Mouse (Mus musculus): ENCODE results near the gene Spats2. TPM values are rescaled to one million over a fixed set of nuclear protein-coding genes. Genes with fewer than 3 reads are reported as not detected.
"Not testable (repeated sequence)": the region's sequence is repeated elsewhere in the genome, so short reads cannot be mapped to it uniquely, and the experiment has no call there.

Gene Spats2
- total RNA-seq (2021): 10 to 100 TPM; 29.2 to 30.9 TPM
- long read RNA-seq, experiment 1, transcript Spats2-201 (13 exons, 3,096 nt): major isoform, 27 of 34 reads
- long read RNA-seq, experiment 1, partial matches to known transcripts: 1 of 34 reads
- long read RNA-seq, experiment 1, other reads (novel, unspliced or antisense): 5 of 34 reads
- long read RNA-seq, experiment 2, transcript Spats2-201 (13 exons, 3,096 nt): major isoform, 33 of 42 reads
- long read RNA-seq, experiment 2, partial matches to known transcripts: 4 of 42 reads
- long read RNA-seq, experiment 2, other reads (novel, unspliced or antisense): 5 of 42 reads

DNA sequence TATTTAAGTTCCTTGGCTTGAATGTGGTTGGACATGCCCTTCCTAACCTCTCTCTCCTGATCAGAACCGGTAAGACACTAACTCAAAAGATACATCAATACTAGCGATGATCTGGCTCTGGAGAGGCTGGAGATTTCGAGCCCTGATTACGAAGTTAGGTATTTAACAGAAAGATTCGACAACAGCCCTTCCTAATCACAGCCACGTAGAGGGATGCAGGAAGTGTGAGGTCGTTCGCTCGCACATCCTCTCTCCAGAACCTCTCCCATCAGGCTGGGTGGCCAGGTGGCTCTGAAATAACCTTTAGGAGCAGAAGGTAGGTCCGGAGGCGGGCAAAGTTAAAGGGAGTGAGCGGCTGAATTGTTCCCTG lies at the start of gene Spats2:
Gene Spats2, plus strand, starts transcription at position 206 of the 370 bp plus-strand sequence.
- Histone ChIP-seq H3K27ac (peak within 1 kb of the TSS; percentile 89), H3K4me3 (peak within 1 kb of the TSS; percentile 78)
- no peak for DNase-seq (ENCODE audit: low spot score in 2 of 2)
- no peak for TF ChIP-seq CTCF (conservative IDR thresholded peaks at IDR 0.05)

DNA sequence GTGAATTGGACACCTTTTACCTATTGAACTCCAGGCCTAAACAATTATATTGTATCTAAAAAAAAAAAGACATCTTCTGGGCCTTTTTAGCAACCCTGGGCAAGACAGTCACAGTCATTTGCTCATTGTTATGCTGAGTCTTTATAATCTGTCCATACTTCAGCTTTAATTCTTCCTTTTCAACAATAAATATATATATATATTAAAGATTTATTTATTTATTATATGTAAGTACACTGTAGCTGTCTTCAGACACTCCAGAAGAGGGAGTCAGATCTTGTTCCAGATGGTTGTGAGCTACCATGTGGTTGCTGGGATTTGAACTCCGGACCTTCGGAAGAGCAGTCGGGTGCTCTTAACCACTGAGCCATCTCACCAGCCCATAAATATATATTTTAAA lies 49.7 kb upstream of the Spats2 start:
- H3K4me3 ChIP-seq; DNase-seq (ENCODE audit: low spot score in 2 of 2); H3K27ac ChIP-seq: not testable (repeated sequence)

DNA sequence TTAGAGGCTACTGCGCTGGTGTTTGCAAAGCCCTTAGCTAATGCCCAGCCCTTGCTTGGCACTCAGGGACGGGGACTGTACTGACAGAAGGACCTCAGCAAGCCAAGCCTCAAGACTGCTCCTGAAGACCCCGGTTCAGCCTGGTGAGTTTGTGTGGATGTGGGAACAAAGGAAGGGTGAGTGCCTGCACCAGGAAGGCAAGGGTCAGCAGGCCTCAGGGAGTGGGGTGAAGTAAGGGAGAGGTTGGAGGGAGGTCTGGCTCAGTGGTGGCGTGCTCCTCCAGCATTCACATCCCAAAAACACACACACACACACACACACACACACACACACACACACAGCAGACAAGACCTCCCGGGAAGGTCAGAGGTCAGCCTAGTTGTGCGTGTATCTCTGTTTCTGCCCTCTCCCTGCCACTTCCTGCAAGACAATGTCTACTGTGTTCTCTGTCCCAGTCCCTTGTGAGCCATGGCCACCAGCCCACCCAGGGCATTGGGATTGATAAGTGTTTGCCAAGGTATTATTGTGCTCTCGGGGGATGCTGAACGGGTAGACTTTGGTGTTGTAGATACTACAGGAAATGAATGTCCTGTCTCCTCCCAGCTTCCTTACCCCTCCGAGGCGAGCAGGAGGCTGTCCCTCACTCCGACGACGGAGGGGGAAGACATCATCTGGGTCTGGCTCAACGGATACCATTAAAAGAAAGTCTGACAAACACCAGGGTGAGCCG lies 47.4 kb upstream of the Spats2 start:
- no peak overlapping the region for H3K4me3 ChIP-seq
- DNase-seq (ENCODE audit: low spot score in 2 of 2): no peak
- TF ChIP-seq CTCF (conservative IDR thresholded peaks at IDR 0.05): no peak
- H3K27ac ChIP-seq: no peak overlapping the region

DNA sequence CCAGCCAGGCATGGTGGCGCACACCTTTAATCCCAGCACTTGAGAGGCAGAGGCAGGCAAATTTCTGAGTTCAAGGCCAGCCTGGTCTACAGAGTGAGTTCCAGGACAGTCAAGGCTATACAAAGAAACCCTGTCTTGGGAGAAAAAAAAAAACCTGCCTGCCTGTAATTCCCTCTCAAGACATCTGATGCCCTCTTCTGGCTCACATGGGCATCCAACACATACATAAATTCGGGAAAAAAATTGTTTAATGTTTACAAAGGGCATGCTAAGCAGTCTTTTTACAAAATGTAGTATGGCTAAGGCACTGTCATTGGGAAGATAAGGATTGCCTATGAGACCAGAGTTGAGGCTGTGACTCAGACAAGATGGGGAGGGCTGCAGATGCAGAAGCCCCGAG lies 45.9 kb upstream of the Spats2 start:
- peak; percentile 52 for TF ChIP-seq CTCF (conservative IDR thresholded peaks at IDR 0.05)
- Histone ChIP-seq H3K27ac (no peak overlapping the region), H3K4me3 (no peak overlapping the region)
- DNase-seq (ENCODE audit: low spot score in 2 of 2): no peak

DNA sequence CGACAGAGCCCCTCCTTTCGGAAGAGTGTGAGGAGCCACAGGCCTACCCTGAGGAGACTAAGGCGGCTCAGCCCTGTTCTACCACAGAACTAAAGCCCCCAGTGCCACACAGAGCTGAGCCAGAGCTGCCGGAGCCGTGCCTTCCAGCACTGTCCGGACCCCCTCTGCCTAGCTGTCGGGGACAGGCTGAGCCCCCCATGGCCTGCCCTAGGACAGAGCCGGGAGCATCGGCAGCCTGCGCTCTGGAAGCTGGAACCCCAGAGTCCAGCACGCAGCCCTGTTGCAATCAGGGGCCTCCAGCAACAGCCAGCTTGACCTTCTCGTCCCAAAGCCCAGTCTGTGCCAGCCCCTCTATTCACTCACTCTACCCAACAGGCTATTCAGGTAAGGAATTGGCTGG lies 43.4 kb upstream of the Spats2 start:
- no peak for DNase-seq (ENCODE audit: low spot score in 2 of 2)
- Histone ChIP-seq H3K4me3 (no peak overlapping the region), H3K27ac (no peak overlapping the region)
- no peak for TF ChIP-seq CTCF (conservative IDR thresholded peaks at IDR 0.05)

DNA sequence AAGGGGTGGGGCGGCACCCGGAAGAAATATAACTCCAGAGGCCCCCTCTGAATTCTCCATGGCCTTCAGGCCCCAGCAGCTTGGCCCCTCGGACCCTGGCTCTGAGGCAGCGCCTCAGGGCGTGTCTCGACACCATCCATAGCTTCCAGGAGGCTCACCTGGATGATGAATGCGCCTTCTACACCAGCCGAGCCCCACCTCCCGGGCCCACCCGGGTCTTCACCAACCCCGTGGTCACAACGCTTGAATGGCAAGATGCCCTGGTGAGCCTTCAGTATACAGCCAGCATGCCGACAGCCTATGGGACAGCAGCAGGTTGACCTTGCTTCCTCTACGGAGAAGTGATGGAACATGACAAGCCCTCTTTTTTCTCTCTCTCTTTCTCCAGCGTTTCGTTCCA lies 42.9 kb upstream of the Spats2 start:
- H3K4me3 ChIP-seq: no peak overlapping the region
- no peak overlapping the region for H3K27ac ChIP-seq
- DNase-seq (ENCODE audit: low spot score in 2 of 2): no peak
- TF ChIP-seq CTCF (conservative IDR thresholded peaks at IDR 0.05): no peak

DNA sequence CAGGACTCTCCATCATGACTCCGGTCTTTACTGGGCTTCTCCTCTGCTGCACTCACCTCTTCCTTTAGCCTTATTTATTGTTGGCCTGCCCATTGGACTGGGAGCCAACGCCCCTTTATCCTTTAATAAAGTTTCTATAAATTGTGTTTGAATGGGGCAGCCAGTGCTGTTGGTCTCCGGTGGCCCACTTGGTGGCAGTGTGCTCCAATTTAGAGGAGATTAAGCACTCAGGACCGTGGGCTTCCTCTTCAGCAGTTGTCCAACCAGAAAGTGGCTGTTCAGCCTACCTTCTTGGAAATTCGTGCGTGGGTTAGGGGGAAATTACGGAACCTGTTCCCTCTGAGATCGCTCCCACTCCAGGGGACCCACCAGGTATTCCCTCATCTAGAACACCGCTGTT lies 42.5 kb upstream of the Spats2 start:
- peak; percentile 87 for TF ChIP-seq CTCF (conservative IDR thresholded peaks at IDR 0.05)
- DNase-seq (ENCODE audit: low spot score in 2 of 2): peak in 1 of 2 experiments; percentile 65
- Histone ChIP-seq H3K4me3 (no peak overlapping the region), H3K27ac (no peak overlapping the region)

DNA sequence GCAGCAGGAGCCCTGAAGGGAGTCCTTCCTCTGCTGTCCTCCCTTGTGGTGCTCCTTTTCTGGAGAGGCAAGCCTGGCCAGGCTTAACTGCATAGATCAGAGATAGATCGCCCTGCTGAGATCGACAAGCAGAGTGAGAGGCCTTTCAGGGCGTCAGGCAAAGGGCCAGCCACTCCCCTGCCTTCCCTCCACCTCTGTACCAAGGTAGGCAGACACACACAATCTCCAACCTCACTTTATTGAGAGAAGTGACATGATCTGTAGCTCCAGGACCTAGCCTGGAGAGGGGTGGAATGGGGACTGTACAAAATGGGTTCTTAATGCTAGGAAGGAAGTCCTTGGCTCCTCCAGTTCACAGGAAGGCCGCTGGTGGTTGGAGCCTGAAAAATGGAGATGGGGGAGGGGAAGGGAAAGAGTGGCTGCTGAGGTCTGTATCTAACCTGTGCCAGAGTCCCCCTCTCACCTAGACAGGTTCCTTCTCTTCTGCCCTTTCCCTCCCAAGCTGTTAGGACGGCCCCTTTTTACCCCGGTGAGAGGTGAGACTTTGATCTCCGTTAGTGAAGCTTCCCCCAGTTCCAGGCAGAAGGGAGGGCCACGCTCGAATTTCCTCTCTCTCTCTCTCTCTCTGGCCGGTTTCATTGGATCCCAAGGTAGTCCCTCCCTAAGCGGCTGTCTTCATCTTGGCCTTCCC lies 41.7 kb upstream of the Spats2 start:
- DNase-seq (ENCODE audit: low spot score in 2 of 2): no peak
- TF ChIP-seq CTCF (conservative IDR thresholded peaks at IDR 0.05): no peak
- Histone ChIP-seq H3K4me3 (no peak overlapping the region), H3K27ac (no peak overlapping the region)

DNA sequence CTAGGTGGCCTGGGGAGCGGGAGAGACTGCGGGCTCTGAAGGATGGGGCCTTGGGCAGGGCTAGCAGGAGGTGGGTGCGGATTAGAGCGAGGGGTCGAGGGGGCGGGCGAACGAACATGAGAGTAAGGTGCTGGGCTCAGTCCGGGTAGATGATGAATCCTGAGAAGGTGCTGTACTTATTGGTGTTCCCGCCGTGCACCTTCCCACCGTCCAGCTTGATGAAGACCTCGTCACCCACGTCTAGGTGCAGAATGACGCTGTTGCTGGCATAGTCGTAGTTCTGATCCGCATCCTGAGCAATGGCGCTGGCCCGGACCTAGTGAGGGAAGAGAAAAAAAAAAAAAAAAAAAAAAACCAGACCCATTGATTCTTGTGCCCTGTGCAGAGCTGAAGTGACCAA lies 41.1 kb upstream of the Spats2 start:
- no peak for TF ChIP-seq CTCF (conservative IDR thresholded peaks at IDR 0.05)
- no peak overlapping the region for H3K4me3 ChIP-seq
- no peak overlapping the region for H3K27ac ChIP-seq
- no peak for DNase-seq (ENCODE audit: low spot score in 2 of 2)

DNA sequence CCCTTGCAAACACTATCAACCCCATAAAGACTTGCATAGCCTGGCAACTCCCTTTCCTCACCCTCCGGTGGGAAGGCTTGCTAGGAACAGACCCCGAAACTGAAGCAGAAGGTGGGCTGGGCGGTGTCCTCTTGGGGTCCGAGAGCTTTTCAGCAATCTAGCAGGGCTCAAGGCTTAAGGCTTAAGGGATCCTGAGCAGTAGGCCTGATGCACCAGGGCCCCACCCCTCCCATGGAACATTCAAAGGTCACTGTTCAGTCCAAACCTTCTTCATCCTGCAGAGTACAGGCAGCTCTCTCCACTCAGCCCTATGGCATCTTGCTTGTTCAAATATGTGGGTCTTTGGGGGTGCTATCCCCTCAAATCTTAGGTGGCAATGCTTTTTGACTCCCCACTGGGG lies 39.7 kb upstream of the Spats2 start:
- no peak for DNase-seq (ENCODE audit: low spot score in 2 of 2)
- Histone ChIP-seq H3K27ac (no peak overlapping the region), H3K4me3 (no peak overlapping the region)
- no peak for TF ChIP-seq CTCF (conservative IDR thresholded peaks at IDR 0.05)

DNA sequence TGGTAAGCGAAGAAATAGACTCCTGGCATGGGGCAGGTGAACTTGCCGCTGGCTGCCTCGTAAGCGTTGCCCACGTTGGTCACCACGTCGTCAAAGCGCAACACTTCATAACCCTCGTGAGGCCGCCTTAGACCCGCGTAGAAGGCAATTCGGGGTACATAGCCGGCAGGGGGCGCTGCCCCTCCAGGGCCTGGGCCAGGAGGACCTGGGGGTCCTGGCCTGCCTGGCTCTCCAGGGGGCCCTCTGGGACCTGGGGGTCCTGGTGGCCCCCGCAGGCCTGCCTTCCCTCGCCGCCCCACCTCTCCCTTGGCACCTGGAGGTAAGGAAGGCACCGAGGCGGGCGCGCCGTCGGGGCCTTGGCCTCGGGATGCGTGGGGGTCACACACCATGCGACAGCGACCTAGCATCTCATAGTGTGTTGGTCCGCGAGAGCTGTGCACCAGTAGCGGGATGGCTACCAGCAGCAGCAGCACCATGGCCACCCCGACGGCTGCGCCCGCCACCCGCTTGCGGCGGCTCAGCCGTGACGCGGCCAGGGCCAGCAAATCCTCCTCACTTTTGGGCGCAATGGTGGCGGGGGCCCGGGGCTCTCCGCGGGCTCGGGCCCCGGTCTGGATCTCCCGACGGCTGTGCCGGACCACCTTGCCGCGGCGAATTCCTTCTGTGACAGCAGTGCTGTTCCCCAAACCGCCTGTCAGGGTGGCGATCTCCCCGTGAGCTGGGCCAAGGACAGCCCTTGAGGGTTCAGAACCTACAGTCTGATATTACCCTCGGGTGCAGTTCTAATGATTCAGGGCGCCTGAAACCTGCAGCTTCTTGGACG lies 38.3 kb upstream of the Spats2 start, which contains the start of gene C1ql4:
Gene C1ql4, minus strand, starts transcription at position 565 of the 823 bp plus-strand sequence.
- Histone ChIP-seq H3K4me3 (0 out of 2 replicates have a peak within 1 kb of the TSS, but pooled peaks have one; percentile 3), H3K27ac (no peak within 1 kb of the TSS)
- no peak for DNase-seq (ENCODE audit: low spot score in 2 of 2)
- peak; percentile 67 for TF ChIP-seq CTCF (conservative IDR thresholded peaks at IDR 0.05)

DNA sequence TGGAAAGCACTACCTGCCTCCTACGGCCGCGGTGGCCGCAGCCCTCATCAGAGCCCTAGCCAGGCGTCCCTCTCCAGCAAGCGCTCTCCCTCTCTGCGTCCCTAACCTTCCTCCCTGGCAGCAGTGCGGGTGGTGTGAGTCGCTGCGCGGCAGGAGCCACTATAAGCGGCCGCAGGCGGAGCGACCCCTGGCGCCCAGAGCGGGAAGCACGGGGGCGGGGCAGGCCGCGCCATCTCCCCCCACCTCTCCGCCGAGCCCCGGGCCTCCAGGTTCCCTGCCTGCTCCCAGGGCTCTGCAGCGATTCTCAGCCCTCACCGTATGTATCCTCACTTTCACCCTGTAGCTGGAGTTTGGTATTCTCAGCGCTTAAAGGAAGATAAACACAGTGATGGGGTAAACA lies 37.4 kb upstream of the Spats2 start:
- peak in 1 of 2 experiments; percentile 65 for DNase-seq (ENCODE audit: low spot score in 2 of 2)
- TF ChIP-seq CTCF (conservative IDR thresholded peaks at IDR 0.05): peak; percentile 94

More for the DNA sequence above, 37.4 kb upstream of the Spats2 start:
- Histone ChIP-seq H3K4me3 (0 out of 2 replicates have a peak overlapping the region, but pooled peaks have one; percentile 3), H3K27ac (no peak overlapping the region)
